In genomic region chr15:83555161-83555974, GRCm38 (mm10) we compare ENCODE assay signal across 8 mouse cellular contexts. TPM values are rescaled to one million over a fixed set of nuclear protein-coding genes. Genes with fewer than 3 reads are reported as not detected.
A peak's percentile ranks its signal among the peaks of the same experiment; 100 is the strongest.
DNase-seq lines count a peak whose midpoint lies in the region; ATAC-seq lines count a peak whose summit lies in the region.

No protein-coding gene starts in this region.

- no peaks in the 10 kb centered on the region for H3K27me3 ChIP-seq in intestine, embryonic 15.5 days (replicated peaks)

- peak; percentile 93 for ATAC-seq in intestine, embryonic 15.5 days
- peak; percentile 83 for ATAC-seq in megakaryocyte-erythroid progenitor cell, adult 5-6 weeks (replicated peaks; ENCODE audit: low FRiP score, low TSS enrichment, poor library complexity, severe bottlenecking)

- intact Hi-C loops in gastrocnemius, postnatal 36 days (cut with DNase I) = no loop called here
- intact Hi-C loops in left cerebral cortex, postnatal 14 days (cut with DNase I) = no loop called here

- H3K36me3 ChIP-seq in intestine, embryonic 15.5 days = peaks cover 5% of the 10 kb centered on the region; the same call in 1 of the 2 replicates

- H3K4me2 ChIP-seq in intestine, embryonic 15.5 days (replicated peaks) = peak overlapping the region; percentile 85

- H3K4me3 ChIP-seq in intestine, embryonic 15.5 days (replicated peaks) = peak overlapping the region; percentile 90

- H3K27ac ChIP-seq in intestine, embryonic 15.5 days = peak overlapping the region; percentile 89

- no peaks in the 10 kb centered on the region for H3K9me3 ChIP-seq in intestine, embryonic 15.5 days

- under 1% methylated on average over 74 of the region's 74 CpGs for WGBS in intestine, embryonic 15.5 days

- H3K9ac ChIP-seq in intestine, embryonic 15.5 days = peak overlapping the region; percentile 94

- peak; percentile 79 for DNase-seq in adrenal gland, adult 8-10 months
- peak; percentile 84 for DNase-seq in embryo, embryonic 11.5 days (ENCODE audit: low read depth, low spot score)
- peak; percentile 78 to 79 for DNase-seq in gastrocnemius, postnatal 36 days
- peak; percentile 87 to 88 for DNase-seq in left cerebral cortex, postnatal 14 days (ENCODE audit: low spot score in 2 of 2)
- DNase-seq in right cerebral cortex, postnatal 14 days = peak; percentile 85
- peak; percentile 81 for DNase-seq in urinary bladder, postnatal 25 days (ENCODE audit: low spot score)

- H3K4me1 ChIP-seq in intestine, embryonic 15.5 days (replicated peaks) = 0 out of 2 replicates have a peak, but pooled peaks cover 3% of the 10 kb centered on the region

RNA-seq across cellular contexts. Expression of gene Tspo, which starts 8.0 kb away (rescaled TPM):
- total RNA-seq in adrenal gland, adult 8-10 months (2022) = 100 to 1,000 TPM; 480 to 546 (median 516) TPM
- total RNA-seq in gastrocnemius, postnatal 36 days (2021) = 10 to 100 TPM; 20.8 to 23.4 TPM
- 98.0 and 120 TPM in 2 replicates for polyA plus RNA-seq in intestine, embryonic 15.5 days (2015; fragmentation: Nextera tagmentation; extraction: Ambion mirVana)
- total RNA-seq in left cerebral cortex, postnatal 14 days (2021) = 1 to 10 TPM; 2.4 to 2.8 TPM
- 68.3 and 109 TPM in 2 replicates for total RNA-seq in megakaryocyte-erythroid progenitor cell, adult 5-6 weeks (2014; fragmentation: Nextera tagmentation)
- 22.8 and 35.7 TPM in 2 replicates for total RNA-seq in megakaryocyte-erythroid progenitor cell, adult 5-6 weeks (2017)

RNA-seq across cellular contexts. Expression of gene Mcat, which starts 8.2 kb away (rescaled TPM):
- total RNA-seq in adrenal gland, adult 8-10 months (2022) = 10 to 100 TPM; 38.4 to 51.7 (median 43.9) TPM
- 10 to 100 TPM; 18.2 to 20.1 TPM for total RNA-seq in gastrocnemius, postnatal 36 days (2021)
- 31.4 TPM in 2 replicates for polyA plus RNA-seq in intestine, embryonic 15.5 days (2015; fragmentation: Nextera tagmentation; extraction: Ambion mirVana)
- 10 to 100 TPM; 29.0 to 31.1 TPM for total RNA-seq in left cerebral cortex, postnatal 14 days (2021)
- 21.7 and 28.8 TPM in 2 replicates for total RNA-seq in megakaryocyte-erythroid progenitor cell, adult 5-6 weeks (2014; fragmentation: Nextera tagmentation)
- total RNA-seq in megakaryocyte-erythroid progenitor cell, adult 5-6 weeks (2017) = 17.6 and 24.1 TPM in 2 replicates

RNA-seq across cellular contexts. Expression of gene Bik, which starts 28.7 kb away (rescaled TPM):
- 1 to 10 TPM; 3.1 to 8.1 (median 5.4) TPM for total RNA-seq in adrenal gland, adult 8-10 months (2022)
- total RNA-seq in gastrocnemius, postnatal 36 days (2021) = 1 to 10 TPM in 1 of 2 experiments, under 1 TPM in 1; 0.76 to 1.6 TPM
- polyA plus RNA-seq in intestine, embryonic 15.5 days (2015; fragmentation: Nextera tagmentation; extraction: Ambion mirVana) = 4.3 and 5.6 TPM in 2 replicates
- total RNA-seq in left cerebral cortex, postnatal 14 days (2021) = not detected
- total RNA-seq in megakaryocyte-erythroid progenitor cell, adult 5-6 weeks (2014; fragmentation: Nextera tagmentation) = 0.37 and 1.7 TPM in 2 replicates
- not detected in 2 replicates for total RNA-seq in megakaryocyte-erythroid progenitor cell, adult 5-6 weeks (2017)

RNA-seq across cellular contexts. Expression of gene Ttll12, which starts 39.6 kb away (rescaled TPM):
- 10 to 100 TPM; 38.9 to 46.7 (median 42.5) TPM for total RNA-seq in adrenal gland, adult 8-10 months (2022)
- 1 to 10 TPM; 4.4 to 4.7 TPM for total RNA-seq in gastrocnemius, postnatal 36 days (2021)
- polyA plus RNA-seq in intestine, embryonic 15.5 days (2015; fragmentation: Nextera tagmentation; extraction: Ambion mirVana) = 31.0 and 31.5 TPM in 2 replicates
- 10 to 100 TPM; 16.2 to 17.2 TPM for total RNA-seq in left cerebral cortex, postnatal 14 days (2021)
- total RNA-seq in megakaryocyte-erythroid progenitor cell, adult 5-6 weeks (2014; fragmentation: Nextera tagmentation) = 111 and 131 TPM in 2 replicates
- 33.9 and 55.3 TPM in 2 replicates for total RNA-seq in megakaryocyte-erythroid progenitor cell, adult 5-6 weeks (2017)

RNA-seq across cellular contexts. Expression of gene Ttll1, which starts 44.7 kb away (rescaled TPM):
- total RNA-seq in adrenal gland, adult 8-10 months (2022) = 10 to 100 TPM in 2 of 4 experiments, 1 to 10 TPM in 2; 9.8 to 16.5 (median 13.1) TPM
- 1 to 10 TPM; 3.1 to 3.5 TPM for total RNA-seq in gastrocnemius, postnatal 36 days (2021)
- polyA plus RNA-seq in intestine, embryonic 15.5 days (2015; fragmentation: Nextera tagmentation; extraction: Ambion mirVana) = 17.1 and 18.4 TPM in 2 replicates
- 10 to 100 TPM; 53.9 to 56.3 TPM for total RNA-seq in left cerebral cortex, postnatal 14 days (2021)
- 9.5 and 18.0 TPM in 2 replicates for total RNA-seq in megakaryocyte-erythroid progenitor cell, adult 5-6 weeks (2014; fragmentation: Nextera tagmentation)
- total RNA-seq in megakaryocyte-erythroid progenitor cell, adult 5-6 weeks (2017) = 9.2 and 9.5 TPM in 2 replicates

Comparison
In these comparisons a context has a peak if more than half of its experiments do, and no peak if none do; other contexts are left out.
1. Peak in every context shown above with its lines: DNase-seq, ATAC-seq, H3K4me3 ChIP-seq and H3K27ac ChIP-seq.
2. RNA of gene Tspo, which starts 8.0 kb away (total RNA-seq): 480 to 546 TPM in adrenal gland, adult 8-10 months, 22.8 to 109 TPM in megakaryocyte-erythroid progenitor cell, adult 5-6 weeks and 20.8 to 23.4 TPM in gastrocnemius, postnatal 36 days; 2.4 to 2.8 TPM in left cerebral cortex, postnatal 14 days; every median in the first group is over 4 times any median in the second.